Mouse (Mus musculus): ENCODE results near the gene Gcnt2. TPM values are rescaled to one million over a fixed set of nuclear protein-coding genes. Genes with fewer than 3 reads are reported as not detected.
"Not testable (repeated sequence)": the region's sequence is repeated elsewhere in the genome, so short reads cannot be mapped to it uniquely, and the experiment has no call there.

Gcnt2 gene
- polyA plus RNA-seq, 1 experiment from 2014 or later, result 3.6 TPM

DNA sequence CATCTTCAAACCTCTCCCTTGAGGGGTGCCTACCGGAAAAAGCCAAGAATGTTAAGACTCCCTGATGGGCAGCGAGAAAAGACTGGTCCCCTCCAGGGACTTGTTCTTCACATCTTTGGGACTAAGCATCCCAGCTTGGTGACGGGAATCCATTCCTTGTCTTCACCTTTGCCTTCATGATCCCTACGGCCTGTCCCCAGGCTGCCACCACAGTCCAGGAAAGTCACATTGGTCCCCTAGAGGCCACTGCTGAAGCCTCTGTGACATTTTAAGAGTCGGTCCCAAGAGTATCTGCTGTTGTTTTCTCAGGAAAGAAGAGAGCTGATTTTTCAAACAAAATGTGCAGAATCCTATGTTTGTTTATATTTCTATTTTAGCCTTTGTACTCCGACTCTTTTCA is 52.4 kb downstream of the Gcnt2 start:
- 93% methylated on average over 6 of the region's 6 CpGs for WGBS
- H3K27me3 ChIP-seq, result peaks cover 8% of the 10 kb centered on the region
- H3K4me2 ChIP-seq, result no peak overlapping the region
- no peak overlapping the region for H3K4me3 ChIP-seq (replicated peaks)
- H3K9me3 ChIP-seq, result no peaks in the 10 kb centered on the region
- H3K9ac ChIP-seq, result no peak overlapping the region
- no peak overlapping the region for H3K27ac ChIP-seq
- ATAC-seq (ENCODE audit: low FRiP score), result no peak
- H3K4me1 ChIP-seq, result peaks cover 14% of the 10 kb centered on the region
- no peaks in the 10 kb centered on the region for H3K36me3 ChIP-seq (replicated peaks)

GRCm38 (mm10) chr13:40913395-40914018 is 54.0 kb downstream of the Gcnt2 start:
- H3K9me3 ChIP-seq, result no peaks in the 10 kb centered on the region
- H3K4me2 ChIP-seq, result no peak overlapping the region
- WGBS, result 92% methylated on average over 14 of the region's 14 CpGs
- peaks cover 16% of the 10 kb centered on the region for H3K27me3 ChIP-seq
- H3K36me3 ChIP-seq (replicated peaks), result no peaks in the 10 kb centered on the region
- no peak for ATAC-seq (ENCODE audit: low FRiP score)
- H3K27ac ChIP-seq, result no peak overlapping the region
- H3K9ac ChIP-seq, result no peak overlapping the region
- no peak overlapping the region for H3K4me3 ChIP-seq (replicated peaks)
- peaks cover 24% of the 10 kb centered on the region for H3K4me1 ChIP-seq

DNA sequence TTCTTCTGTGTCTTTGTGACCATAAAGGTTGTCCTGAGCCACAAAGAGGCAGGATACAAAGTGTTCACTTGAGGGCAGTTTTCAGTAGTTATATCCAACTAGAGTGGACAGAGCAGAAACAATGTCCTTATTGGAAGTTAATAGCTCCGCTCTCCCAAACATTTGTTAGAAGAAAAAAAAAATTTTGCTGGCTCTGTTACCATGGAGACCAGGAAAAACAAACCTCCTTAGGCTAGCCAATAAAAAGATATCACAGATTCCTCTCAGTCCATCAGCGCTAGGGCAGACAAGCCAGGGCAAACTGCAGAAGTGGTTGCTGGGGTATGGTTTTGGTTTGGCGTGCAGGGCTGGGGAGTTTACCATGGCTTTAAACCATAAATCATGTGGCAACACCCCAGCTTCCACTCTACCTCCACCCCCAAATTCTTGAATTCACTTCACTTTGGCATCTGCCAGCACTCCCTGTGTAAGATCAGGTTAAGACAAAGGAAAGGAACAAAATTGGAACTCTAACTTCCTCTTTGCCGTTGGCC is 54.6 kb downstream of the Gcnt2 start:
- Histone ChIP-seq H3K9ac (no peak overlapping the region), H3K36me3 (replicated peaks) (no peaks in the 10 kb centered on the region)
- WGBS, result 84% methylated on average over 4 of the region's 4 CpGs

DNA sequence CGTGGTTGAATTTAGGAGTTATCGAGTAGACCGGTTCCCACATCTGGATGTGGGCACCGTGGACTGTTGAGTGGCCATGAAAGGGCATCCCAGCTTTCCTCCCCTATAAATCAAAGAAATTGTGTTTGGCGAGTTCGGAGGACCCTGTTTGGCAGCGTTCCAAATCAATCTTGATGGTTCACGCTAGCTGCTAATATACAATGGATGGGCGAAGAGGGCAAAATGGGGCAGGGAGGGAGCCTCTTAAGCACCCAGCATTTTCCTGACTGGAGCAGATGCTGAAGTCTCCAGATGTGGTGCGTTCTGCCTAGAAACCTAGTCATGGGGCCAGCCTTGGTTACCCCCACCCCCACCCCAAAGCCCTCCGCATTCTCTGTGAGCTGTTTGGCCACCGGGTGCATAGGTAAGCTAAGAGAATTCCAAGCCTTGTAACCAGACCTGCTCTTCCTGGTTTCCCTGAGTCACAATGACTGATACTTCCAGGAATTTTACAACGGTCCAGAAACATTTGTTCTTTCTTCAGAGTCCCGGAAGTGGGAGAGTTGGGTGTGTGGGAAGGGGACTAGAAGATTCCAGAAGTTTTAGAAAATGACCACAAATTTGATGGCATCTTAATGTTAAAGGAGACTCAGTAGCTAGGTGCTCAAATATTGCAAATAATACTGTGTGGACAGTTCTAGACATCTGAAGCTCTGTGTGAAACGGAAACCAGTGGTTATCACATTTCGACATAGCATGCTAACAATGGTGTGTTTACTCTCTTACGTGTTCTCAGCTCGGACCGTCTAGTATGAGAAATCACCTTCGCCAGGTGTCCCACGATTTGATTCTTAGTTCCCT is 57.0 kb downstream of the Gcnt2 start:
- WGBS, result 7% methylated on average over 21 of the region's 21 CpGs
- H3K27me3 ChIP-seq, result peaks cover 37% of the 10 kb centered on the region
- 0 out of 2 replicates have a peak overlapping the region, but pooled peaks have one; percentile 13 for H3K27ac ChIP-seq
- H3K4me2 ChIP-seq, result peak overlapping the region; percentile 93
- no peaks in the 10 kb centered on the region for H3K9me3 ChIP-seq
- H3K4me3 ChIP-seq (replicated peaks), result peak overlapping the region; percentile 48
- H3K4me1 ChIP-seq, result peaks cover 24% of the 10 kb centered on the region
- H3K9ac ChIP-seq, result 0 out of 2 replicates have a peak overlapping the region, but pooled peaks have one; percentile 55
- H3K36me3 ChIP-seq (replicated peaks), result no peaks in the 10 kb centered on the region
- 0 out of 2 replicates have a peak, but pooled peaks have one; percentile 28 for ATAC-seq (ENCODE audit: low FRiP score)

More for the DNA sequence above, 54.6 kb downstream of the Gcnt2 start:
- Histone ChIP-seq H3K4me3 (replicated peaks) (no peak overlapping the region), H3K4me2 (no peak overlapping the region), H3K4me1 (peaks cover 24% of the 10 kb centered on the region), H3K27me3 (peaks cover 21% of the 10 kb centered on the region), H3K9me3 (no peaks in the 10 kb centered on the region), H3K27ac (no peak overlapping the region)
- ATAC-seq (ENCODE audit: low FRiP score), result no peak

GRCm38 (mm10) chr13:40917161-40918091 is 57.9 kb downstream of the Gcnt2 start:
- H3K36me3 ChIP-seq (replicated peaks), result no peaks in the 10 kb centered on the region
- peak overlapping the region; percentile 55 for H3K9ac ChIP-seq
- H3K27ac ChIP-seq, result no peak overlapping the region
- peaks cover 24% of the 10 kb centered on the region for H3K4me1 ChIP-seq
- H3K9me3 ChIP-seq, result no peaks in the 10 kb centered on the region
- peak overlapping the region; percentile 93 for H3K4me2 ChIP-seq
- under 1% methylated on average over 38 of the region's 38 CpGs for WGBS
- peak overlapping the region; percentile 48 for H3K4me3 ChIP-seq (replicated peaks)
- peaks cover 37% of the 10 kb centered on the region for H3K27me3 ChIP-seq
- ATAC-seq (ENCODE audit: low FRiP score), result peak; percentile 89

DNA sequence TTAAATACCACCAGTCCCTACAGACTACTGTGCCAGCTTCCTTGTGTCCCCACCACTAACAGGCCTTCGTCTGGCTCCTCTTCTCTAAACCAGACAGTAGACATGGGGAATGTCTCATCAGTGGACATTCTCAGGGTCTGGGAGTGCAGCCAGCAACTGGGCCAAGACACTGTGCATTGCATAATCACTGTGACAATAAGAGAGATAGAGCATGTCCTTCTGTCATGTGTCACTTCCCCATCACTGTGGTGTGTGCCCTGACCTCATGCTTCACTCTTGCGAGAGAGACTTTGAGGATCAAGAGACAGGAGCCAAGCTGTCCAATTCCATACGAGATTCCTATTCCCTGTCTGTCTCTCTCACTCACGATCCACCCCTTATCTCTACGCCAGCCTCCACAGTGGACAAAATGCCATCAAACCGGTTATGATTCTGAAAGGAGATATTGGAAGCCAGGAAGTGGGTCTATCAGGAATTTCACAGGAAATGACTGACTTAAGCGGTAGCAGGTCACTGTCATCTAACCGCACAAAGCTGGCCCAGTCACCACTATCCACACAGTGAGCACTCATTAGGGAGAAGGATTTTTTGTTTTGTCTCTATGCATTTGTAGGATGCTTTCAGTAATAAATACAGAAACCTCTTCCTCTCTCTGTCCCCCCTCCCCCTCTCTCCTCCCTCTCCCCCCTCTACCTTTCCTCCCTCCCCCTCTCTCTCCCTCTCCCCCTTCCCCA is 61.9 kb downstream of the Gcnt2 start:
- 77% methylated on average over 8 of the region's 8 CpGs for WGBS
- ATAC-seq (ENCODE audit: low FRiP score), result no peak
- Histone ChIP-seq H3K27me3 (peaks cover 29% of the 10 kb centered on the region), H3K4me1 (peaks cover 18% of the 10 kb centered on the region), H3K9ac (no peak overlapping the region), H3K9me3 (no peaks in the 10 kb centered on the region), H3K27ac (no peak overlapping the region), H3K4me2 (no peak overlapping the region), H3K36me3 (replicated peaks) (no peaks in the 10 kb centered on the region), H3K4me3 (replicated peaks) (no peak overlapping the region)

- Histone ChIP-seq H3K27ac (no peak overlapping the region), H3K4me2 (no peak overlapping the region), H3K36me3 (replicated peaks) (no peaks in the 10 kb centered on the region), H3K9ac (no peak overlapping the region), H3K27me3 (peaks cover 29% of the 10 kb centered on the region), H3K4me1 (peaks cover 11% of the 10 kb centered on the region), H3K4me3 (replicated peaks) (no peak overlapping the region), H3K9me3 (no peaks in the 10 kb centered on the region)
- 77% methylated on average over 11 of the region's 11 CpGs for WGBS
- ATAC-seq (ENCODE audit: low FRiP score), result no peak
These were observed 62.8 kb downstream of the Gcnt2 start for GRCm38 (mm10) chr13:40922311-40922877.

- Histone ChIP-seq H3K4me3 (replicated peaks) (no peak overlapping the region), H3K36me3 (replicated peaks) (no peaks in the 10 kb centered on the region), H3K4me2 (no peak overlapping the region), H3K9me3 (no peaks in the 10 kb centered on the region), H3K27ac (no peak overlapping the region), H3K4me1 (no peaks in the 10 kb centered on the region), H3K27me3 (peaks cover 18% of the 10 kb centered on the region), H3K9ac (no peak overlapping the region)
- 81% methylated on average over 4 of the region's 4 CpGs for WGBS
- no peak for ATAC-seq (ENCODE audit: low FRiP score)
These were observed 64.3 kb downstream of the Gcnt2 start for GRCm38 (mm10) chr13:40923756-40924315.

DNA sequence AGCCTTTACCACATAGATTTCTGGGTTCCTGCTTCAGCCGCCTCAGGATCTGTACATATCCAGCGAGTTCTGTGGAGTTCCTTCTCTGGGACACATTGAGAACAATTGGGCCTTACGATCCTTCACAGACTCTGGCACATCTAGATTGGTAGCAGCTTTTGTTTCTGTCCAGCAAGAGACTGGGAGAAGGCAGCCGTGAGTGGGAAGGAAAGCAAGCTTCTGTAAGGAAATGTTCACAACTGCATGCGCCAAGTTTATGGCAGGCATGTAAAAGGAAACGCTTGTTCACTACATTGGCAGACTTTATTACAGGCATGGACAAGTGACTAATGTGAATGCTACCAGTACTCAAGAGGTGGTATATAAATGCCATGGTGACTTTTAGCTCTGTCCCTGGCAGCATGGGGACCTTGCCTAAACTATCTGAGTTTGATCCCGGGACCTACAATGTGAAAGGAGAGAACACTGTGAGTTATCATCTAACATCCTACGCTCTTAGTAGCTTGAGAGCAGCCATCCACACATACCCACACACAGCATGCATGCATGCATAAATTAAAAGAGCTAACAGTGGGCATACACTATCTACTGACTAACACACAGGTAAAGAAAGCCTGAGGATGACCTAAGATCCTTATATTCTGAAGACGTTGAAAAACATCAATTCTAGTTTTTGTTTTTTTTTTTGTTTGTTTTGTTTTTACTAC is 68.8 kb downstream of the Gcnt2 start:
- Histone ChIP-seq H3K4me3 (replicated peaks) (no peak overlapping the region), H3K4me1 (peaks cover 2% of the 10 kb centered on the region; the same call in 1 of the 2 replicates), H3K27me3 (no peaks in the 10 kb centered on the region), H3K4me2 (no peak overlapping the region), H3K36me3 (replicated peaks) (no peaks in the 10 kb centered on the region), H3K9me3 (no peaks in the 10 kb centered on the region), H3K27ac (no peak overlapping the region), H3K9ac (no peak overlapping the region)
- ATAC-seq (ENCODE audit: low FRiP score), result no peak
- WGBS, result 88% methylated on average over 9 of the region's 9 CpGs

- not testable (repeated sequence) for H3K9ac ChIP-seq; H3K4me1 ChIP-seq; H3K4me3 ChIP-seq (replicated peaks); H3K9me3 ChIP-seq; H3K27me3 ChIP-seq; H3K36me3 ChIP-seq (replicated peaks); H3K27ac ChIP-seq; H3K4me2 ChIP-seq
- ATAC-seq (ENCODE audit: low FRiP score), result peak; percentile 39; the same call in 1 of the 2 replicates
- WGBS, result no CpG with 5 or more reads among the region's 2 CpGs
These were observed 72.3 kb downstream of the Gcnt2 start for GRCm38 (mm10) chr13:40931871-40932270.

All from forebrain, embryonic 12.5 days (tissue).